Mouse (Mus musculus): ENCODE measurements around the gene Cdk20.

DNA sequence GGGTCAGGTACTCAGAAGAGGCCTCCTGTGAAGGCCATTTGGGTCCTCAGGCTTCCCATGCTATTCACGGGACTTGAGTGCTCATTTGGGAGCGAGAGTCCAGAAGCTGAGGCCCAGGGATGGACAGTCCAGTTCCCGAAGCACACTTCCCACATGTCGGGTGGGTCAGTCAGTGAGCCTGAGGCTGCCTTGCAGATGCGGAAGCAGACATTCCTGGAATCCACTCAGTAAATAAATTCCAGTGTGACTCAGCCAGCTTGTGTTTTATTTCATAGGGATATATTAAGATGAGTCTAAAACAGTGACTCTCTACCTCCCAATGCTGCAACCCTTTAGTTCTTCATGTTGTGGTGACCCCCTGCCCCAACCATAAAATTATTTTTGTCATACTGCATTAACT, 7.4 kb downstream of the Cdk20 start:
- TF ChIP-seq MYOD1 (IDR thresholded peaks at IDR 0.05; ENCODE audit: control insufficient read depth, insufficient read length, low read depth) (no peak), CTCF (IDR thresholded peaks at IDR 0.05; ENCODE audit: control insufficient read depth, insufficient read depth, insufficient read length) (no peak)

All from C2C12 (cell line).